Mouse (Mus musculus): Measurements from ENCODE around the gene Phospho1.

Gene Phospho1

GRCm38 (mm10) chr11:95824071-95824876 is at the start of gene Phospho1:
Phospho1 (plus strand) TSS chr11:95824499.
- DNase-seq, result peak; percentile 82

- no peak for DNase-seq
Observed at GRCm38 (mm10) chr11:95777323-95778297, 46.7 kb upstream of the Phospho1 start.

- peak; percentile 13 to 20 for DNase-seq
Observed at GRCm38 (mm10) chr11:95778831-95779251, 45.5 kb upstream of the Phospho1 start.

GRCm38 (mm10) chr11:95779366-95779765 is 44.9 kb upstream of the Phospho1 start:
- DNase-seq, result no peak

- DNase-seq, result no peak
Observed at GRCm38 (mm10) chr11:95780480-95780879, 43.8 kb upstream of the Phospho1 start.

- DNase-seq, result no peak
Observed at GRCm38 (mm10) chr11:95781557-95781956, 42.7 kb upstream of the Phospho1 start.

GRCm38 (mm10) chr11:95783457-95783856 is 40.8 kb upstream of the Phospho1 start:
- no peak for DNase-seq

- no peak for DNase-seq
Observed at GRCm38 (mm10) chr11:95783958-95784357, 40.3 kb upstream of the Phospho1 start.

- DNase-seq, result peak; percentile 26 to 35
Observed at GRCm38 (mm10) chr11:95785675-95786074, 38.6 kb upstream of the Phospho1 start.

GRCm38 (mm10) chr11:95786511-95786910 is 37.8 kb upstream of the Phospho1 start:
- no peak for DNase-seq

- DNase-seq, result no peak
Observed at GRCm38 (mm10) chr11:95789451-95789891, 34.8 kb upstream of the Phospho1 start.

- DNase-seq, result no peak
Observed at GRCm38 (mm10) chr11:95791787-95792186, 32.5 kb upstream of the Phospho1 start.

GRCm38 (mm10) chr11:95792950-95793509 is 31.3 kb upstream of the Phospho1 start:
- no peak for DNase-seq

- DNase-seq, result no peak
Observed at GRCm38 (mm10) chr11:95794201-95794600, 30.1 kb upstream of the Phospho1 start.

GRCm38 (mm10) chr11:95795582-95795981 is 28.7 kb upstream of the Phospho1 start:
- no peak for DNase-seq

GRCm38 (mm10) chr11:95805010-95805409 is 19.3 kb upstream of the Phospho1 start:
- DNase-seq, result no peak

- DNase-seq, result no peak
Observed at GRCm38 (mm10) chr11:95805527-95805926, 18.8 kb upstream of the Phospho1 start.

GRCm38 (mm10) chr11:95807884-95808283 is 16.4 kb upstream of the Phospho1 start:
- DNase-seq, result no peak

GRCm38 (mm10) chr11:95808448-95809011 is 15.8 kb upstream of the Phospho1 start:
- no peak for DNase-seq

- no peak for DNase-seq
Observed at GRCm38 (mm10) chr11:95809603-95810002, 14.7 kb upstream of the Phospho1 start.

GRCm38 (mm10) chr11:95810828-95811227 is 13.5 kb upstream of the Phospho1 start:
- DNase-seq, result no peak

GRCm38 (mm10) chr11:95811741-95812140 is 12.6 kb upstream of the Phospho1 start:
- no peak for DNase-seq

GRCm38 (mm10) chr11:95812224-95812623 is 12.1 kb upstream of the Phospho1 start:
- no peak for DNase-seq

Data from B cell, adult 2 months (primary cell).